Mouse (Mus musculus): ENCODE results near the gene Prr15l.

The Prr15l gene

DNA sequence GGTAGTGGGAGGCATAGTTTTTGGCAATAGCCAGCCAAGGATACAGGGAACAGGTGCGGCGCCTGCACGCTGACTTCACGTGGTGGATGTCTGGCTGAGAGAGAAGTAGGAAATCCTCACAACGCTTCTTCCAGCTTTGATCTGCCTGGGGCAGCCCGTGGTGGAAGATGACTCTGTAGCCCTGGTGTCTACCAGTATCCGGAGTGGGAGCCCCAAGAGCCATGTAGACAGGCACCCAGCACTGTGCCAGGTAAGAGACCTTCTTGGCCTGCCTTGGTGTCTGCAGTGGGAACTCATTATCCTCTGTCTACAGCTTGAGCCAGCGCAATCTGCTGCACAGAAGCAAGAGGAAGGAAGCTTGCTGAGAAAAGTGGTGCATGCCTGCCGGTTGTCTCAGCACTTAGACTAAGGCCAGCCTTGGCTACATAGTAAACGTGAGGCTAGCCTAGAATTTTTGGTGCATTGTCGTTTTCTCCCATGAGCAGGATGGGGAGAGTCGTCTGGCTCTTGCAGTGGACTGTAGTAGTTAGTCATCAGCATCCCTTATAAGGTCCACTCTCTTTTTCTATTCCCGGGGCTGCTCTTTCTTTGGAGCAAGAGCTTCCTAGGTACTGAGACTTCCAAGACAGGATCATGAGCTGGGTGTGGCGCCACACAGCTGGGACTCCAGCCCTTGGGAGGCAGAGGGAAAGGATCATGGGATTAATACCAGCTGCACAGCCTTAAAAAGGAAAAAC lies 17.1 kb downstream of the Prr15l start:
- no peak for DNase-seq (ENCODE audit: extremely low spot score, low spot score)

DNA sequence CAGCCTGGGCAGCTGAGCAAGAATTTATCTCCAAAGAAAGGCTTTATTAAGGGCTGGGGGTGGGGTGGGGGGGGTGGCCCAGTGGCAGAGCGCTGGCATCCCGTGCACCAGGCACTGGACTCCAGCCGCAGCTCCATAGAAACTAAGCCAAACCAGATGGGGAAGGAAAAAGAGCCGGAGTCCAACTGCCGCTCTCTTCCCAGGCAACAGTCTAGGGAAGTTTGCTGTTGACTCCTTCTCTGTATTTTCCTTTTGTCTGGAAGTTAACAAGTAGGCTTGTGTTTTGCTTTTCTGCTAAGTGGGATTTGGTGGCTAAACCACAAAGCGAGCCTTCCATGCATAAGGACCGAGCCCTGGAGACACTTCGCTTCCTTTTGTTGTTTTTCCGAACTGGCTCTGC lies 18.6 kb downstream of the Prr15l start:
- DNase-seq (ENCODE audit: extremely low spot score, low spot score): no peak

DNA sequence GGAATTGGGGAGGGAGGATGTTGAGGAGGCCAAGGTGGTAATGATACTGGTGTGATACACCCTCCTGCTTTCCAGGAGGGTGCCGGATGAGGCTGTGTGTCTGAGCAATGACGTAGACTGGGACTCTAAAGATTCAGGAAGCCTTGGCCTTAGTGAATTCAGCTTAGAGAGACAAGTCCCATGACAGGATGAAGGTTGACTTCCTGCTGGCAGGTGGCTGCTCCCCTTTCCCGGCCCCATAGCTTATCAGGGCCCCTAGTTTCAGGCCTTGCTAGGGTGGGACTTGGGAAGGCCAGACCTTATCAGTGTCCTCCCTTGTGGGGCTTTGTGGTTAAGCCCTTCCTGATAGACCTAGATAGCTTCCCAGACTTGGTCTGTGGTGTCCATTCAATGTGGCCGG lies 19.9 kb downstream of the Prr15l start:
- DNase-seq (ENCODE audit: extremely low spot score, low spot score): no peak

DNA sequence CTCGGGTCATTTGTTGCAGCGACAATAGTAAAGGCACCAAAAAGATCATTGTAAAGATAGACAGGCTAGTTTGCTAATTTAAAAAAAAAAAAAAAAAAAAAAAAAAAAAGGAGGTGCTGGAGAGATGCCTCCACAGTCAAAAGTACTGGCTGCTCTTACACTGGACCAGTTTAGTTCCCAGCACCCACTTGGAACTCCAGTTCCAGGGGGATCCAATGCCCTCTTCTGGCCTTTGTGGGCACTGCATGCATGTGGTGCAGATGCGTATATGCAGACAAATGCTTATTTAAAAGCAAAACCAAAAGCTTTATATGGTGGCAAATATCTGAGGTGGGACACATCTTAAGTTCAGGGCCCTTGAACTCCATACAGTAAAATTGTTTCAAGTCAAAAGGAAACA lies 22.9 kb downstream of the Prr15l start:
- DNase-seq (ENCODE audit: extremely low spot score, low spot score): no peak

DNA sequence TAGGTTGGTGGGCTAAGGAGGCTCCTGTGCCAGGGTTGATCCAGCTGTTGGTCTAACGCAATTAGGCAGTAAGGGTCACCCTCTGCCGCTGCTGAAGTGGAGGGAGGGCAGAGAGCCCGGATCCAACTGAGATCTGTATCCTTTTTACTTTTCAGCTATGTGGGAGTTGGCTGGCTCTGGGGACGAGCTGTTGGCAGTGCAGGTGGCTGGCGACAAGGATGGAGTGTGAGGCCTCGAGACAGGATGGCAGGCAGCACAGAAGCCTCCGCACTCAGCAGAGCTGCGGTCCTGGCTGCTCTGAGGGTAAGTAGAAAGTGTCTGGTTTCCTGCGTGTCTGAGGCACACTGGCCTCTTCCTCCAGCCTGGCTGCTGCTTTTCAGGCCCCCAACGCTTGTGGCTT lies 24.5 kb downstream of the Prr15l start:
- DNase-seq (ENCODE audit: extremely low spot score, low spot score): no peak

DNA sequence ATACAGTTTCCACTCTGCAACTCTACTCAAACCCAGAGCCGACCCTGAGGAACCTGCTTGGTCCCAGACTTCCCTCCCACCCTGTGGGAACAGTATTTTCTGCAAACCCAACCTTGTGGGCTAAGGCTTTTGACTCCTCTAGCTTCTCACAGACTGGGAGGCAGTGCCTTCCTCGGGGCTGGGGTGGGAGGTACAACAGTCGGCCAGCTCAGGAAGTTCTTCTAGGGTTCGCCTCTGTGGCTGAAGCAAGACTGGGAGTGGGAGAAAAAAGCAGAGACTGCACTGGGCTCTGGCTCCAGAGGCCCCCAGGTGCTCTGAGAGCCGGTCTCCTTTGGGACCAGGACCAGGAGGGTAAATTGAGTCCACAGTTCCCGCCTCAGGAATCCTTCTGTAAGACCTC lies 25.0 kb downstream of the Prr15l start:
- no peak for DNase-seq (ENCODE audit: extremely low spot score, low spot score)

DNA sequence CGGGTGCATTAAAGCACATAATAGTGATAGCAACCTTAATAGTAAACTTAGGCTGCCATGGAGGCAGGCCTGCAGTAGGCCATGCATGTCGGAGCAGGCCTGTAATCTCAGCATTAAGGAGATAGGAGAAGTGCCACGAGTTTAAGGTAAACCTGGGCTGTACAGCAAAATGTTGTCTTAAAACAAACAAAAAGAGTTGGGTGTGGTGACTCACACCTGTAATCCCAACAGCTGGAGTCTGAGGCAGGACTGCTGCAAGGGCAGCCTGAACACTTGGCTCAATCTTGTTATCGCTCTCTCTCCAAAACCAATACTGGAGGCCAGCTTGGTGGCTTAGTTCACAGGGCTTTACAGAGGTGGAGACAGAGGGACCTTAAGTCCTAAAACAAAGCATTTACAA lies 27.2 kb downstream of the Prr15l start:
- no peak for DNase-seq (ENCODE audit: extremely low spot score, low spot score)

DNA sequence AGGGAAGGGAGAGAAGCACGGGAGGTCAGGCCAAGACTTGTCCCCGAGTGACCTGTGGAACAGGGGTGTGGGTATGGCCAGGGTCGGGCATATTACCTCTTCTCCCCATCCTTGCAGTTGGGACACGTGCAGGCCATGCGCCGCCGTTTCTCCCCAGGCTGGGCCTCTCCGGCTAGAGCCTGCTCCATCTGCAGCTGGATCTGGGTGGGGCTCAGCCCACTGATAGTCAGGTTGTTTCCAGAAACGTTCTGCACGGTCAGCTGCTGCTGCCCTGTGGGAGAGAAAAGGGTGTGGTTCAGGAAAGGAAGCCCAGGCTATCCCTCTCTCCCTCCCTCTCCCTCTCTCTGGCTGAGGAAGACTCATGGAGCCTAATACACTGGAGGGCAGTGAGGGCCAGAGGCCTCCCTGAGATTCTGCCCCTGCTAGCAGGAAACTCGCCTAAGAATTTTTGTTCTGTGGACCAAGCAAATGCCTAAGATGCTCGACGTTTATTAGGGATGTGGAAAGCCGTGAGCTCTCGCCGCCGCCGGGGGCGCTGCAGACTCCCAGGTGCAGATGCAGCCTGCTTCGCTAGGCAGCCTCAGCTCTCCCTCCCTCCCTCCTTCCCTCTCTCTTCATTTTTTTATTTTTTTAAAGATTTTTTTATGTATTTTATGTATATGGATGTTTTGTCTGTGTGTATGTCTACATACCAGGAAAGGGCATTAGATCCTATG lies 28.3 kb downstream of the Prr15l start:
- no peak for DNase-seq (ENCODE audit: extremely low spot score, low spot score)

DNA sequence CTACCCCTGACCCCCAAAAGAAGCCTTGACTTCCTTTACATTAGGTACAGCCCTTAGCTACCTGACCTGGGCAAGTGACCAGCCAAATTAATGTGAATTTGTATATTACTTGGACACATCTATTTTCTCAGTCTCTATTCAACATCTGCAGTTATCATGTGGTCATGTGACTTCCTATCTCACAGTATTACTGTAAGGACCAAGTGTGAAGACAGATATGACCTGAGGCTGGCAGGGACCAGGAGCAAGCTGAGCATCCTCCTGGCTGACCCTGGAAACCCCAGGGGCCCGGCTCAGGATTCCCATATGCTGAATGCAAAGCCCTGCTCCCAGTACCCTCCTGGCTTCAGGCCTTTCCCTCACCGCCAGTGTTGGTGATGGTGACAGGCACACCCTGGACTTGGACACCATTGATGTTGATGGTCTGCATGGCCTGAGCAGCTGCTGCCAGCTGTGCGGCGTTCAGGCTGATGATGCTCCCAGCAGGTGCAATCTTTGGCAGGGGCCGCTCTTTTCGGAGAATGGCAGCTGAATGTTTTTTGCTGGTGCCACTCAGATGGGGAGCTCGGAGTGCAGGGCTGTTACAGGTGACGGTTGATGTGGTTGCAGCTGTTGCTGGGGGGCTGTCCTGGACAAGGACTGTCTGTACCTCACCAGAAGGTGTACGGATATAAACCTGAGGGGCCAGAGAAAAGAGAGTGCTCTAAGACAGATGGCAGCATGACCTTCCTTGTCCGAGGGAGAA lies 29.3 kb downstream of the Prr15l start:
- no peak for DNase-seq (ENCODE audit: extremely low spot score, low spot score)

DNA sequence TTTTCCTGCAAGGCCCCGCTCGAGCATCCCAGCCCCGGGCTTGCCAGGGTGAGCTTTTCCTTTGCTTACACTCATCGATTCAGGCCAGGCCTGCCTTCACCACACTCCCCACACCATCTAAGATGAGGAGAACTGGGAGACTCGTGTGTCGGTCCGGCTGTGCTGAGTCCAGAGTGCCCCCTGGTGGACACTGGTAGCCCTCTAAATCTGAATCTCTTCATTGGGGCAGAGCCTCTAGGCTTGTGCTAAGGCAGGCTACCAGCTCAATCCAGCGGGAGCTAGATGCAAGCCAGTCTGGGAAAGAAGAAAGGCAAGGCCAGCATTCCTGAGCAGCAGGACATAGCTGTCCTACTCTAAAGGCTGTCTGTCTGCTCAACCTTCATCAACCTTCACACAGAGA lies 35.7 kb downstream of the Prr15l start:
- DNase-seq (ENCODE audit: extremely low spot score, low spot score): peak; percentile 86

DNA sequence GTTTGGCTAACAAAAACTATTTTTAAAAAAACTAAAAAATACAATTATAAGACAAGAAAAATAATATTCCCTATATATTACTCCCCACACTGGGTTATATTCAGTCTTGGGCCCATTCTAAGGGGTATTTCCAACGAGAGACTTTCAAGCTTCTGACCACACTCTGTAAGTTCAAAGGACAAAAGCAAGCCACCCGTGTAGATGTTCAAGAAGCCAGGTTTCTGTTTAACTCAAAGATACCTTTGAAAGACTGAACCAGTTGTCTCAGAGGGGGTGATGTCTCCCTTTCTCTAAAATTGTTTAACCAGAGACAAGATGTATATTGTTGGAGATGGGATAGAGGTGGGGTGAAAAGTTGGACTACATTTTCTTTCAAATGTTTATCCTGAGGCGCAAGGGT lies 38.3 kb downstream of the Prr15l start:
- no peak for DNase-seq (ENCODE audit: extremely low spot score, low spot score)

DNA sequence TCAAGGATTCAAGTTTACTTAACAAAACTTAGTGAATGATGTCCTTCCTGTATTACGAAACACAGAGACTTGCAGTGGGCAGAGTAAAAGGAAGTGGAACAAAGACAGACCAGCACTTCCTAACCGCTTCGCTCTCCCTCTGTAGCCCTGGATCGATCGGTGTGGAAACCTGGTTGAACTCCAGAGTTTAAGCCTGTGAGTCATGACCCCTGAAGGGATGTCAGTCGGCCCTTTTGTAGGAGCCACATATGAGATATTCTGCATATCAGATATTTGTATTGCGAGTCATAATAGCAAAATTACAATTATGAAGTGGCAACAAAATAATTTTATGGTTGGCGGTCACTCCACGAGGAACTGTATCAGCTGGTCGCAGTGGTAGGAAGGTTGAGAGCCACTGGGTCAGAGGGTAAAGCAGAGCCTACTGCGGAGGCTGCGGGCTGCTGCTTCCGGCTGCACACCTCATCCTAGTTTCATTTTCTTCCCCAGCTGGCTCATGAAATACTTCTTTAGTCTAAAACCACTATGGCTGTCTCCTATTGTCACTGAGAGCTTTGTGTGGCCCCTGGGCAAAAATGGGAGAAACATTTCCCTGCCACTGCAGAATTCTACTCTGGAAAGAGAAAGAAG lies 39.1 kb downstream of the Prr15l start:
- DNase-seq (ENCODE audit: extremely low spot score, low spot score): no peak

DNA sequence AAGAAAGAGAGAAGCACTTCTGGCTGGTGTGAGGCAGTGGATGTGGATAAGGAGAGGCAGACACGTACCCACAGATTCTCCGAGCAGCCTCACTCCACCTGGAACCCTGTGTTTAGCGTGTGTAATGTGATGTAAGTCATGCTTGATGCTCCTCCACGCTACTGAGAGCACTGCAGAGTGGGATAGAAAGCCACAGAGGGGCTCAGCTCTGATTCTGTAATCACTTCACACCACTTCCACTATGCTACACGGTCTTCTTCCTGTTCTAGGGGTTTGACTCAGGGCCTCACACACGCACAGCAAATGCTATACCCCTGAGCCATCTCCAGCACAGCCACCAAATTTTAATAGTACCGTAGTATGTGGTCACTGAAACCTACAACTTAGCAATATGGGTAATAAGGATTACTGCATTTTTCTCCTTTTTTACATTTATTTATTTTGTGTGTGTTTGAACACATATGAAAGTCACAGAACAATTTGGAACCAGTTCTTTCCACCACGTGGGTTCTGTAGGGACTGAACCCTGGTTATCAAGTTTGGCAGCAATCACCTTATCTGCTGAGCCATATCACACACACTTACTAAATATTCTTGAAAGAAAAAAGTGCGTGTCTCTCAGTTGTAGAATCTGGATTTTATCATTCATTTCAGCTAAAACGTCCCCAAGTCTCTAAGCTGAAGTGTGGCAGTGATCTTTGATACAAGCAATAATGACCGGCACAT lies 39.8 kb downstream of the Prr15l start:
- no peak for DNase-seq (ENCODE audit: extremely low spot score, low spot score)

DNA sequence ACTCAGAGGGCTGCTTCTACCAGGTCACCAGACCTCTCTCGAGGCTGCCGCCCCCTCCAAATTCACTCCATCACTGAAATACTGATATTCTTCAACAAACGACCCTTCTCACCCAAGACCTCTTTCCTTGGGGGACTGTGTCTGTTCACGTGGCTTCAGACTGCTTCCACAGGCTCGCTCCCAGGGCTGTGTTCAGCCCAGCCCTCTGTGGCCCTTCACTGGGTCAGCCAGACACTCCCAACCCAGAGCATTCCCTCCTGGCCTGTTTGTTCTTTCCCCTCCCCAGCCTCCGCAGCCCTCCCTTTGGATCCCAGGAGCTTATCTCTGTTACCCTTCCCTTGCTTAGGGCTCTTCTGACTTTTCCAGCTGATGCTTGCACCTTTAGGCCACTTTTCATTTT lies 40.6 kb downstream of the Prr15l start:
- DNase-seq (ENCODE audit: extremely low spot score, low spot score): no peak

DNA sequence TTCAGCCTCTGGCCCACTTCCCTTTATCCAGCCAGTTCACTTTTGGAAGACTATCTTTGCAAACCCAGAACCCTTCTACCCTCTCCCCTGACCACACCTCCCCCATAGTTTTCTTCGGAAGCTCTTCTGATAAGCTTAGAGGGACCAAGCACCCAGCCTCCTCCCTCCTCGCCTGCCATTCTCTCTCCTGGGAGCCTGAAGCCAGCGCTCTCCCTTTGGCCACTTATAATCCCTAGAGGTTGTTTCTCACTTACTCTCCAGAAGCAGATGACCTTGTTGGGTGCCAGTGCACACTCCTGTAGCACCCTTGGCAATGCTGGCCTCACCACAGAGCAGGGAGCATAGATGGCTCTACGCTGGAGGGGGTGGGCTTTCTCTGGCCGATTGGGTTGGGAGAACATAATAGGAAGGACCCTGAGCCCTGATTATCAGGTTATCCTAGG lies 41.4 kb downstream of the Prr15l start:
- DNase-seq (ENCODE audit: extremely low spot score, low spot score): no peak

DNA sequence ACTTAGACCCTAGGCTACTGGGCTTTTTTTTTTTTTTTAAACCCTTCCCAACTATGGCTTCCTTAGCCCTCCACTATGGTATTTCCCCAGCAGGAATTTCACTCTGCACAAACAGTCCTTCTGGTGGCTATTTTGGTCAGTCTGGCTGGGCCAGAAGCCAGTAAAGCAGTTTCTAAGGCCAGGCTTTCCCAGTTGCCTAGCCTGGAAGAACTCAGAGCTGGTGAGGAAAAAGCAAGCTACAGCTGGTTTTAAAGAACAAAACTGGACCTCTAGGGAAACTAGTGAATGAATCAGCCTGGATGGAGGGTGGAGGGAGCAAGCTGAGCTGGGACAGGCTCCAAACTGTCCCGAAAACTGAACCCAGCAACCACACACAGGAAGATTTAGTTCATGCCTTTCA lies 41.8 kb downstream of the Prr15l start:
- no peak for DNase-seq (ENCODE audit: extremely low spot score, low spot score)

DNA sequence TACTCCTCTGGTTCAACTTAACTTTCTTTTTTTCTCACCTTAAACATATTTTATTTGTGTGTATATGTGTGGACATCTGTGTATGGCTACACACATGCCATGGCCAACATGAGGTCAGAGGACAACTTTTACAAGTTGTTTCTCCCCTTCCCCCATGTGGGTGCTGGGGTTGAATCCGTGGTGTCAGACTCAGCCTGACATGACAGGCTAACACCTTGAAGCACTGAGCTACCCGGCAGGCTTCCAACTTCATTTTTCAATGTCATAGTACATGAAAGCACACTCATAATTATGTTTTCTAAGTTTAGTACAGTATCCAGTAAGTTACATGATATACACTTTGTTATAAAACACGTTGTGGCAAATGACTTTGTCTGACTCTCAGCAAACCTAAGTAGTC lies 42.4 kb downstream of the Prr15l start:
- no peak for DNase-seq (ENCODE audit: extremely low spot score, low spot score)

DNA sequence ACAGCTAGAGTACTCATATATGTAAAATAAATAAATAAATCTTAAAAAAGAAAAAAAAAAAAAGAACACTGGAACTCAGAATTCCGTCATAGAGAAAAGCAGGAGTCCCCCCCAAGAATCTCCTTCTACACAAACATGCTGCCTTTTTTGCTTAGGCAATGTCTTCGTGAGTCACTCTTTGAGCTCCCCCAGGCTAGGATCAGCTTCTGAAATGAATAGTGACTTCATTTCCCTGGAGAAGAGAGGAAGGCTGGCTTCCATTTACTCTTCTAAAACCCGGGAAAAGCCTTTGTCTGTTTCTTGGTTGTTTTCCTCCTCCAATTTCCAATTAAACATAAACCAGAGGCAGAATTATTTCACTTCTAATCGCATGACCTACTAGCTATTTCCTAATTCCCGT lies 45.0 kb downstream of the Prr15l start:
- no peak for DNase-seq (ENCODE audit: extremely low spot score, low spot score)

DNA sequence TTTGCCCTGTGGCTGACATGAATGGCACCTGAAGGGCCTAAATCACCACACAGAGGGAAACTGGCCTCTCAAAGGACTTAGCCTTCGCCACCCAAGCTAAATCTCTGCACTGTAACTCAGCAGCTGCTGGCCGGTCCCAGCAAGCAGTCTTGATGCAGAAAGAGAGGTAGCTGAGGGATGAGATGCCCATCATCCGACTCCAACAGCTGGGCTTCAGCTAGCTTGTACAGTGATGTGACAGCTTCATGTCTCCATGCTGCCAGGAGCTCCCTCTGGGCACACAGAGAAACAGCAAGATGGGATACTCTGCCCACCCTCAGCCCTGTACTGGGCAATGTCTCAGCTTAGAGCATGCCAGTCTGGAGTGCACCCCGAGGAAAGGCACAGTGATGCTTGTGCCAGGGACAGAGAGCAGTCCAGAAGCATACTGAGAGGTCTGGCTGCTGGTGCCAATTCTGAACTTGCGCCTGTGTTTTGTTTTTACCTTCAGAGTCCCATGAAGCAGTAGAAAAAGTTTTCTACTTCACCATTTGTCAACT lies 45.6 kb downstream of the Prr15l start:
- DNase-seq (ENCODE audit: extremely low spot score, low spot score): no peak

DNA sequence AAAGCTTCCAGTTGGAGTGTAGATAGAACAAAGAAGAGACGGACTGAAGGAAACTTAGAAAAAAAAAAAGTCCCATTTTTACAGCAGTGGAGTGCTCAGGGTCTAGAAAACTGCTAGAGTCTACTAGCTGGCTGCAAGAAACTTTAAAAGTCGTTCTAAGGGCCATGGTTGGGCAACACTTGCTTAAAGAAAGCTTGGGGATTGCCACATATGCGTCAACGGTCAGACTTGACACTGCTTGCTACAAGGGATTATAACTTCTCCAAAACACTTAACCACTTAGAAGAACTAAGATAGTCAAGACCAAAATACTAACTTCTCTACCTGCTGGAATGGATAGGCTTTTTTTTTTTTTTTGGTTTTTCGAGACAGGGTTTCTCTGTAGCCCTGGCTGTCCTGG lies 46.9 kb downstream of the Prr15l start:
- DNase-seq (ENCODE audit: extremely low spot score, low spot score): no peak

All from neural tube, embryonic 10.5 days (tissue).